Mouse (Mus musculus) heart, embryonic 12.5 days (tissue): ENCODE data around the gene Ogfod3. TPM values are rescaled to one million over a fixed set of nuclear protein-coding genes. Genes with fewer than 3 reads are reported as not detected.
A peak's percentile ranks its signal among the peaks of the same experiment; 100 is the strongest.

Experiments
- ATAC-seq: fragments of 200-750 bp; cut with Nextera tagmentation; 2 replicates; pipeline ENCODE4 v1.8.0; 2017; ENCODE audit warnings: moderate TSS enrichment, moderate library complexity; ENCODE audit not compliant: insufficient number of reproducible peaks, low FRiP score
- H3K27ac ChIP-seq: fragments of 300-500 bp; sonication (generic); 2 replicates; pipeline ENCODE4 v1.5.1; 2016; ENCODE audit warnings: mild to moderate bottlenecking, moderate library complexity; ENCODE audit not compliant: poor library complexity, severe bottlenecking
- H3K27me3 ChIP-seq: fragments of 300-500 bp; sonication (generic); replicated peaks from 2 replicates; pipeline ENCODE4 v1.6.1; 2016; ENCODE audit warnings: mild to moderate bottlenecking, moderate library complexity
- H3K36me3 ChIP-seq: fragments of 300-500 bp; sonication (generic); 2 replicates; pipeline ENCODE4 v1.6.1; 2016; ENCODE audit warnings: mild to moderate bottlenecking, moderate library complexity
- H3K4me1 ChIP-seq: fragments of 300-500 bp; sonication (generic); replicated peaks from 2 replicates; pipeline ENCODE4 v1.6.1; 2016; ENCODE audit warnings: mild to moderate bottlenecking
- H3K4me2 ChIP-seq: fragments of 300-500 bp; sonication (generic); 2 replicates; pipeline ENCODE4 v1.6.1; 2016; ENCODE audit warnings: mild to moderate bottlenecking, moderate library complexity
- H3K4me3 ChIP-seq: fragments of 300-500 bp; sonication (generic); 2 replicates; pipeline ENCODE4 v1.5.1; 2016; ENCODE audit warnings: mild to moderate bottlenecking
- H3K9ac ChIP-seq: fragments of 300-500 bp; sonication (generic); 2 replicates; pipeline ENCODE4 v1.6.1; 2016; ENCODE audit warnings: mild to moderate bottlenecking, moderate library complexity
- H3K9me3 ChIP-seq: fragments of 300-500 bp; sonication (generic); replicated peaks from 2 replicates; pipeline ENCODE4 v1.6.1; 2016; ENCODE audit warnings: mild to moderate bottlenecking, moderate library complexity
- WGBS: fragments of 180-500 bp; shearing (Covaris S2); methylation state at CpG from one replicate; pipeline ENCODE4 v1.1.7; 2016; 5-methylcytosine and 5-hydroxymethylcytosine counted together
- polyA plus RNA-seq: library from polyadenylated mRNA; unstranded; fragments of >200 nt; fragmentation: Nextera tagmentation; extraction: Ambion mirVana; gene quantifications from 2 replicates; pipeline ENCODE4 v1.2.1, GENCODE M21; 2016

Gene Ogfod3
- polyA plus RNA-seq, 1 experiment from 2014 or later = 31.8 TPM

DNA sequence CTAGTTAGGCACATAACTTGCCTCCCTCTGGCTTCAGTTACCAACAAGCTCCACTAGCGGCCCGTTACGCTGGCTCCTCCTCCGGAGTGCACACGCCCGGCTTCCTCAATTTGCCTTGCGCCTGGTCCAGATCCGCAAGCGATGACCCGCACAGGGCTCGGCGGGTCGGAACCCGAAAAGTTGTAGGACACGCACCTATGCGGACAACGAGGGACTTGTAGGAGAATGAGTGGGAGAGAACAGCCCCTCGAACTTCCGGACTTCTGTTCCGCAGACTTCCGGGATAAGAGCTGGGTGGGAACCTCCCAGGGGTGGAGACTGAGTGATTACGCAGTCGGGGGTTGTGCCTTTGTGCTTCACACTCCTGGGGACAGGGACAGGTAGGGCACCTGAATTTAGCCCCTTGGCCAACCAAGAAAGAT lies 24.5 kb upstream of the Ogfod3 start, which contains the start of gene Cybc1:
Gene Cybc1 (minus strand): TSS at position 305 of the 422 bp plus-strand sequence.
- peaks cover 34% of the 10 kb centered on the region for H3K36me3 ChIP-seq
- peak within 1 kb of the TSS; percentile 80 for H3K4me2 ChIP-seq
- WGBS = 0% methylated on average over 23 of the region's 23 CpGs
- H3K27ac ChIP-seq = peak within 1 kb of the TSS; percentile 84
- peaks cover 35% of the 10 kb centered on the region for H3K4me1 ChIP-seq
- H3K27me3 ChIP-seq = no peaks in the 10 kb centered on the region
- peak within 1 kb of the TSS; percentile 95 for H3K4me3 ChIP-seq
- ATAC-seq = peak; percentile 86
- H3K9me3 ChIP-seq = no peaks in the 10 kb centered on the region
- peak within 1 kb of the TSS; percentile 87 for H3K9ac ChIP-seq

DNA sequence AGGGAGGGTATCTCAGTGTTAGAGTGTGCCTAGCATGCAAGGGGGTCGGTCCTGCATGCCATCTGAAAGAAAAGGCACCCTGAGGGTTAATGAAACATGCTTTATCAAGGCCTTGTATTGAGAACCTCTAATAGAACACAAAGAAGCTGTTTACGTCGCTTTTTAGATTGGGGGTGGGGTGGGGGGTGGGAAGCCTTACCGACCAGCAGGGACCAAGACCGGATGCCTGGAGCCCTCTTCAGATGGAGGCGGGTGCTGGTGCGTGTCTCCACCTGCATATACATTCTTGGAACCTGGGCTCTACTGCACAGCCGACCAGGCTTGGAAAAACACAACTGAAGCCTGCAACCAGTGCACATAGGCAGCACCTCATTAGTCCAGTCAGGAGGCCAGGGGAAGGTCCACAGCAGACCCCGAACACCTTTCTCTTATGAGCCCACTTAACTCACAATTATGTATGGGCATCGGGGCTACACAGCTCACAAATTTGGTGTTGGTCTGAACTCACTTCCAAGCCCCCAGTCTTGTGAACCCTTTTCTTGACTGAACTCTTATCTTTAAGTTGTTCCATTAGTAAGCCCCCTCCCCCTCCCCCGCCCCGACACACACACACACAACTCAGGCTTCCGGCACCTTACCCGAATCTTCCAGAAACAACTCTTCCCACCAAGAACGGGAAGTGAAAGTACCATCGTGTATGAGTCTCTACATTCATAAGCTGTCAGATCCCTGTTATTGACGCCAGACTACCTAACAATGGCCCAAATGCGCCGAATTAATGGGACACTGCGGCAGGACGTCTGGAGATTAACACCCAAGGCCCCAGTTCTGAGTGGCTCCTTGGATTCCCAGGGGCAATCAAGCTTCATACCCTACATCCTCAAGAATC lies 23.9 kb upstream of the Ogfod3 start:
- H3K27me3 ChIP-seq = no peaks in the 10 kb centered on the region
- H3K4me3 ChIP-seq = peak overlapping the region; percentile 95
- peak overlapping the region; percentile 84 for H3K27ac ChIP-seq
- peak overlapping the region; percentile 87 for H3K9ac ChIP-seq
- peaks cover 35% of the 10 kb centered on the region for H3K4me1 ChIP-seq
- 0 out of 2 replicates have a peak, but pooled peaks have one; percentile 1 for ATAC-seq
- WGBS = 23% methylated on average over 21 of the region's 21 CpGs
- H3K36me3 ChIP-seq = peaks cover 41% of the 10 kb centered on the region
- H3K9me3 ChIP-seq = no peaks in the 10 kb centered on the region
- peak overlapping the region; percentile 80 for H3K4me2 ChIP-seq

DNA sequence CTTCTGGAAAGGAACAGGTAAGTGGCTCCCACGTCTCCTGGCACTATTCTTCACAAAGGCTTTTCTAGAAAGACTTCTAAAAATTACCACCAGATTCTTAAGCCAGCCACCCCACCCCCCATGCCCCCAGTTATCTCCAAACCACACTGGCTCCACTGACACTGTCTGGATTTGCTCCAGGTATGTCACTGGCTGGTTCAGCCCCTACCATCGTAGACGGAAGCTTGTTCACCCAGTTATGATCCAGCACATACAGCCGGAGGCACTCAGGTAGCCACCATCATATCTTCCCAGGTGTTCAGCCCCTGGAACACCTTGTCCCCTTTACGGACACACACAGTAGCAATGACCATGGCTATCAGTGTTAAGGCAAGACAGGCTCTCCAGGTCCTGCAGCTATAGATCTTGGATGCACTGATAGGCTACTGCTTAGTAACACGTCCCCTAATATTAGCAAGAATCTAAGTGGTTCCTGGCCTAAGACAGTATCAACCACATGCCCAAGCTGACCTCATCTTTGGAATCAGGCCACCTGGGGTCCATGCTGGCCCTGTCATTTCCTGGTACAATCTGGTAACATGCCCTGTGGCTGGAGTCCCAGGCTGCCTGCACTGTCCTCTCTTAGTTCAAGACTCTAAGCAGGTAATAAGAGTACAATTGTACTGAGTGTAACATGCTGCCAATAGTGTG lies 17.0 kb upstream of the Ogfod3 start:
- Histone ChIP-seq H3K4me3 (no peak overlapping the region), H3K27me3 (no peaks in the 10 kb centered on the region), H3K4me2 (no peak overlapping the region), H3K27ac (no peak overlapping the region), H3K9ac (no peak overlapping the region), H3K4me1 (peaks cover 12% of the 10 kb centered on the region), H3K9me3 (no peaks in the 10 kb centered on the region), H3K36me3 (peaks cover 94% of the 10 kb centered on the region)
- no peak for ATAC-seq
- 77% methylated on average over 6 of the region's 6 CpGs for WGBS

DNA sequence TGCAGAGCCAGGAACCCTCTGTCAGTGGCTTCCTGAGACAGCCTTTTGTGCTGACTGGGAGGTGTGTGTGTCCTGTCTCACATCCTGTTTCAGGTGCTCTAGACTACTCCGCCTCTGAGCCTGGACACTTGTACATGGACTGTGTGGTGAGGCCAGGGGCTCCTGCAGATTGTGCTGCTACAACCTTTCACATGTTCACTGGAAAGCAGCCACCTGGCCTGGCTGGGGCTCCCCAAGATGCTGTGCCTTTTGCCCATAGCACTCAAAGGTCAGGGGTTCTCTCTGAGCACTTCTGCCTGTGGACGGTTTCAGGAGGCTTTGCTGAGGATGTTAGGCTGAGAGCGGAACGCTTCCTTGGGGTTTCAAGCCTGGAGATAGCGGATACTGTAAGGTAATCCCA lies 16.3 kb upstream of the Ogfod3 start:
- peaks cover 94% of the 10 kb centered on the region for H3K36me3 ChIP-seq

DNA sequence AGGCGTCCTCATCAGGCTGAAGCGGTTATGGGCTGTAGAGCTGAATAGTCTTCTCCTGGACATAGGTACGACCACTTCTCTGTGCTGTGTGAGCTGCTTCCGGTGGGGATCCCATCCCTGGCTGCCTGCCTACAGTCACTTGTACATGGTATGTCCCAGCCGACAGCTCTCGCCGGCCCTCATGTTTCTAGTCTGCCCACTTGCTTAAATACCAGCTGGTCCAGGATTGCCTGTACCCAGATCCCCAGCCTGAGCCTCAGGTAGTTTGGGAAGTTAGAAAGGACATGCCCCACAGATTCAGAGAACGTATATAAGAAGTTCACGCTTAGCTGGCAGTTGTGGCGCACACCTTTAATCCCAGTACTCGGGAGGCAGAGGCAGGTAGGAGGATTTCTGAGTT lies 15.3 kb upstream of the Ogfod3 start:
- H3K9ac ChIP-seq = no peak overlapping the region
- ATAC-seq = no peak
- 85% methylated on average over 11 of the region's 11 CpGs for WGBS
- H3K4me2 ChIP-seq = no peak overlapping the region
- H3K4me3 ChIP-seq = no peak overlapping the region
- no peaks in the 10 kb centered on the region for H3K9me3 ChIP-seq
- H3K4me1 ChIP-seq = peaks cover 12% of the 10 kb centered on the region
- no peak overlapping the region for H3K27ac ChIP-seq
- H3K27me3 ChIP-seq = no peaks in the 10 kb centered on the region
- peaks cover 89% of the 10 kb centered on the region for H3K36me3 ChIP-seq

More for the DNA sequence above, 16.3 kb upstream of the Ogfod3 start:
- H3K4me2 ChIP-seq = no peak overlapping the region
- H3K4me3 ChIP-seq = no peak overlapping the region
- no peak overlapping the region for H3K9ac ChIP-seq
- no peaks in the 10 kb centered on the region for H3K9me3 ChIP-seq
- no peak overlapping the region for H3K27ac ChIP-seq
- no peak for ATAC-seq
- H3K4me1 ChIP-seq = peaks cover 12% of the 10 kb centered on the region
- WGBS = 89% methylated on average over 5 of the region's 5 CpGs
- no peaks in the 10 kb centered on the region for H3K27me3 ChIP-seq

DNA sequence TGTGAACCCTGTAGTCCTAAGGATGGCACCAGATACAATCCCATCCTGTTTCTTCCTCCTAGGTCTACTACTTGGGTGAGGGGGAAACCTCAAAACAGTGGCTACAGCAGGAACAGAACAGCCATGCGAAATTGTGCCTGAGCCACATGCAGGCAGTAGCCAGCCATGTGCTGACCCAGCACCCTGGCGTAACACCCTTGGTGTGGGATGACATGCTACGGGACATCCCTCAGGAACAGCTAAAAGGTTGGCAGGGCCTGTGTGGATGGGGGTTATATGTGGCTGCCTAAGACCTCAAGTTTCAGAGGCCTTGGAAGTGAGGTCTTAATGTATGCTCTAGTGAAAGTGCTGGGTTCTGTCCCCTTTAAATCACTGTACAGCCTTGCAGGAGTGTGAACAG lies 12.3 kb upstream of the Ogfod3 start:
- WGBS = 90% methylated on average over 3 of the region's 3 CpGs
- no peak overlapping the region for H3K4me2 ChIP-seq
- H3K36me3 ChIP-seq = peaks cover 78% of the 10 kb centered on the region
- no peaks in the 10 kb centered on the region for H3K9me3 ChIP-seq
- no peaks in the 10 kb centered on the region for H3K27me3 ChIP-seq
- no peak overlapping the region for H3K27ac ChIP-seq
- no peak overlapping the region for H3K4me3 ChIP-seq
- ATAC-seq = no peak
- H3K9ac ChIP-seq = no peak overlapping the region
- peaks cover 12% of the 10 kb centered on the region for H3K4me1 ChIP-seq

DNA sequence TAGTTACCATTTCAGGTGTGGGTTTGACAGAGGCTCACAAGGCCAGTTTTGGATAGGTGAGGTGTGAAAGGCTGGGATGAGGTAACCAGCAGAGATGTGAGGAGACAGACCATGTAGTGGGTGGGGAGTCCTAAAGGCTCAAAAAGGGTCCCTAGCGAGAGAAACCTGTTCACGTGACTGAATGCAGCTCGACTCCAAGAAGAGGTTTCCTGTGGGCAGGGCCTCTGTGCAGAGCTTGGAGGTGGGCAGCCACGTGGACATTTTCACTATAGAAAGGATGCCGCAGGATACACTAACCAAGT lies 701 bp downstream of the Ogfod3 start:
- Histone ChIP-seq H3K9ac (peak overlapping the region; percentile 15; the same call in 1 of the 2 replicates), H3K4me1 (peaks cover 11% of the 10 kb centered on the region), H3K27ac (no peak overlapping the region; the same call in 1 of the 2 replicates), H3K9me3 (no peaks in the 10 kb centered on the region), H3K36me3 (peaks cover 9% of the 10 kb centered on the region), H3K4me3 (peak overlapping the region; percentile 68), H3K27me3 (no peaks in the 10 kb centered on the region), H3K4me2 (peak overlapping the region; percentile 86)
- no peak for ATAC-seq
- 0% methylated on average over 5 of the region's 5 CpGs for WGBS

DNA sequence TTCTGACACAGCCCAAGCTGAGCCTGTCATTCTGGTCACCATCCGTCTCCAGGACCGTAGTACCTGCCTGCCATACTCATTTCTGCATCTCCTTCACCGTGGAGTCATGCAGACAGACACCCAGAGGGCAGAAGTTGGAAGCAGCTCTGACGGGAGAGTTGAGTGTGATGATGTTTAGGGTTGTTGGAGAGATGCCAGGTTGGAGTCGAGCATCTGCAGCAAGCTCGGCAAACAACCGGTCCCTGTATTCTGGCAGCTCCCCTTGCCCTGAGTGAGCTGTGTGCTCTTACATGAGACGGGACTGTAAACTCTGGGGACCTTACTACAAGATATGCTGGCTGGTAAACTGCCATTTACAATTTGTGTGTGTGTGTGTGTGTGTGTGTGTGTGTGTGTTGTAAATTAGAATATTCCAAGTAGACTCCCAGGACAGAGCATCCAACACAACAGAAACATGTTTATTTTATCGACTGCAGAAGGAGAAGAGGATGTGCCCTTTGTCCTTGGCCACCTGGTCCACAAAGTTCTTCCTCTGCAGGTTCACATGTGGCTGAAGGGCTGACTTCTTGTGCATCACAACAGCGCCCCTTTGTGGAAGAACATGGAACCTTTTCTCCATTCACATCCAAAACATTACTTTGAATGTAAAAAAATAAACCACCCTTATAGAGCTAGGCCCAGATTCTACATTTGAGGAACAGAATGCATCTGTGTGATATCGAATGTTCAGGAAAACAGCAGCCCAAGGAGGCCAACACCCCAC lies 2.9 kb downstream of the Ogfod3 start:
- Histone ChIP-seq H3K4me3 (no peak overlapping the region), H3K4me2 (no peak overlapping the region), H3K27me3 (no peaks in the 10 kb centered on the region), H3K27ac (no peak overlapping the region), H3K4me1 (peaks cover 11% of the 10 kb centered on the region), H3K9me3 (no peaks in the 10 kb centered on the region), H3K36me3 (no peaks in the 10 kb centered on the region), H3K9ac (no peak overlapping the region)
- ATAC-seq = no peak
- 52% methylated on average over 11 of the region's 11 CpGs for WGBS

DNA sequence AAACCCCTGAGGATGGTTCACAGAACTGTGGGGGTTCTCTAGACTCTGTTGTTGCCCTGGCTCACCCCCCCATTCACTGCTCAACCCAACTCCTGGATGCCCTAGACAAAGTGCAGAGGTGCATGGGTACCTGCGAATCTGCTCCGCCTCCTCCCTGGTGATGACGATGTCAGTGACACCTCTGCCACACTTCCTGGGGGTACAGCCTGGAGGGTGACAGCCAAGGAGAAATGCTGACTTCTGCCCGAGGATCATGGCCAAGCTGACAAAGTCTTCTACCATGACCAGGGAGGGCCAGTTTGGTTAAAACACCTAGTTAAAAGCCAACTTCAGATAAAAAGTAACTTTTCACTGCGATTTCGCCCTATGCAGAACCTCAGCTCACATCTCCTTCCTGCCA lies 3.7 kb downstream of the Ogfod3 start:
- no peak overlapping the region for H3K27ac ChIP-seq
- H3K9me3 ChIP-seq = no peaks in the 10 kb centered on the region
- WGBS = 87% methylated on average over 6 of the region's 6 CpGs
- H3K4me1 ChIP-seq = peaks cover 11% of the 10 kb centered on the region
- no peak overlapping the region for H3K9ac ChIP-seq
- no peaks in the 10 kb centered on the region for H3K27me3 ChIP-seq
- no peak for ATAC-seq
- peaks cover 5% of the 10 kb centered on the region for H3K36me3 ChIP-seq
- H3K4me2 ChIP-seq = no peak overlapping the region
- no peak overlapping the region for H3K4me3 ChIP-seq

DNA sequence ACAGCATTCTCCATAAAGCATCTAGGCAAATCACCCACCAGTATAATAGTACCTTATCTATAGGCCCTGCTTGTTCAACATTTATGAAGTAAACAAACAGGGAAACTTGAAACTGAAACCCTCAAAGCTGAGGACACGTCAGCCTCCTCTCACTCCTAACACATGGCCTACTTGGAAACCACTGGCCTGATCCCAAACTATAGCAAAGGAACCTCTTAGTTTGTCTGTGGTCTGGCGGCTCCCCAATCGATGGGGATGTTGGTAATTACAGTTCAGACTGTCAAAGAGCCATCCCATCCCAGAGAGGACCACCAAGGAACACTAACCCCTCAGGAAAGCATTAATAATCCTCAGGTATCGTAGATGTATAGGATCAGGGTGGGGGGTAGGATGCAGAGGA lies 4.7 kb downstream of the Ogfod3 start:
- ATAC-seq = no peak
- Histone ChIP-seq H3K36me3 (peaks cover 7% of the 10 kb centered on the region), H3K27ac (no peak overlapping the region), H3K4me3 (no peak overlapping the region), H3K4me2 (no peak overlapping the region), H3K4me1 (peaks cover 7% of the 10 kb centered on the region), H3K27me3 (no peaks in the 10 kb centered on the region), H3K9ac (no peak overlapping the region), H3K9me3 (no peaks in the 10 kb centered on the region)
- 80% methylated on average over 4 of the region's 4 CpGs for WGBS

DNA sequence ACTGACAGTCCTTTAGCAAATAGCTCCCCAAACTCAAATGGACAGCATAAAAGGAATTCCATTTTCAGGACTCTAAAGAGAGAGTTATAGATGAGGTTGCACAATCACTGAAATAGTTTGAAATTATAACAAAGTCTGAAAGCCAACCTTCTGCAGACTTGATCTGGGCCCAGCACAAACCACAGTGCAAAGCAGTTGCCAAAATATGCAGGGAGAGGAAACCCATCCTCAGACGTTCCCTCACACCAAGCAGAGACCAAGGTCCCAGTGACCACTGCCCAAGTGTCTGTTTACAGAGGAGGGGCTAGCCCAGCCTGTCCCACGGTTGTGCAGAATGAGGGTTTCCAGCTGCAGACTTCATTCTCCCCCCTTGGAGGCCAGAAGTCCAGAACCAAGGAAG lies 5.9 kb downstream of the Ogfod3 start:
- Histone ChIP-seq H3K36me3 (peaks cover 7% of the 10 kb centered on the region), H3K4me2 (no peak overlapping the region), H3K27me3 (no peaks in the 10 kb centered on the region), H3K27ac (no peak overlapping the region), H3K4me1 (peaks cover 3% of the 10 kb centered on the region), H3K4me3 (no peak overlapping the region), H3K9me3 (no peaks in the 10 kb centered on the region), H3K9ac (no peak overlapping the region)
- no peak for ATAC-seq
- WGBS = 42% methylated on average over 2 of the region's 2 CpGs
